Mouse (Mus musculus): Measurements from ENCODE around the gene Kdm4c. TPM values are rescaled to one million over a fixed set of nuclear protein-coding genes. Genes with fewer than 3 reads are reported as not detected.
"Not testable (repeated sequence)": the region's sequence is repeated elsewhere in the genome, so short reads cannot be mapped to it uniquely, and the experiment has no call there.

Gene Kdm4c
- total RNA-seq (2014; fragmentation: Nextera tagmentation) (36.4 and 47.1 TPM in 2 replicates), total RNA-seq (2017) (30.4 and 36.2 TPM in 2 replicates), polyA plus RNA-seq (2012) (1.4 and 2.6 TPM in 2 replicates)

- H3K4me3 ChIP-seq (ENCODE audit: low read depth, low read length), result no peak within 1 kb of the TSS
- H3K4me1 ChIP-seq (ENCODE audit: insufficient read depth, low read depth, low read length), result no peaks in the 10 kb centered on the region
- no peaks in the 10 kb centered on the region for H3K36me3 ChIP-seq (replicated peaks)
- no peak for DNase-seq (ENCODE audit: low spot score)
- H3K9me3 ChIP-seq (replicated peaks), result no peaks in the 10 kb centered on the region
- no peak for ATAC-seq (ENCODE audit: extremely low read depth, insufficient number of reproducible peaks, low FRiP score, poor library complexity, severe bottlenecking)
- TF ChIP-seq CTCF (IDR thresholded peaks at IDR 0.05; ENCODE audit: low read depth, low read length) (no peak), TAL1 (conservative IDR thresholded peaks at IDR 0.05; ENCODE audit: low read depth, low read length) (no peak)
- no peaks in the 10 kb centered on the region for H3K27me3 ChIP-seq (ENCODE audit: insufficient read depth, low read length)
Observed at GRCm38 (mm10) chr4:74242176-74242575, at the start of gene Kdm4c. Gene Kdm4c (plus strand): TSS chr4:74242497.

GRCm38 (mm10) chr4:74201281-74201811, 41.0 kb upstream of the Kdm4c start:
- Histone ChIP-seq H3K9me3 (replicated peaks) (no peaks in the 10 kb centered on the region), H3K36me3 (replicated peaks) (no peaks in the 10 kb centered on the region), H3K4me1 (ENCODE audit: insufficient read depth, low read depth, low read length) (no peaks in the 10 kb centered on the region), H3K27me3 (ENCODE audit: insufficient read depth, low read length) (no peaks in the 10 kb centered on the region), H3K4me3 (ENCODE audit: low read depth, low read length) (no peak overlapping the region)
- no peak for ATAC-seq (ENCODE audit: extremely low read depth, insufficient number of reproducible peaks, low FRiP score, poor library complexity, severe bottlenecking)
- DNase-seq (ENCODE audit: low spot score), result no peak
- TF ChIP-seq POLR2AphosphoS5 (IDR thresholded peaks at IDR 0.05; ENCODE audit: insufficient replicate concordance, low read depth, low read length) (no peak), GATA1 (IDR thresholded peaks at IDR 0.05; ENCODE audit: borderline replicate concordance, low read length) (no peak), GATA2 (IDR thresholded peaks at IDR 0.05; ENCODE audit: borderline replicate concordance, low read depth, low read length) (no peak), CTCF (IDR thresholded peaks at IDR 0.05; ENCODE audit: low read depth, low read length) (no peak), TAL1 (conservative IDR thresholded peaks at IDR 0.05; ENCODE audit: low read depth, low read length) (no peak)

GRCm38 (mm10) chr4:74221780-74222179, 20.5 kb upstream of the Kdm4c start:
- H3K4me1 ChIP-seq (ENCODE audit: insufficient read depth, low read depth, low read length); H3K36me3 ChIP-seq (replicated peaks); H3K4me3 ChIP-seq (ENCODE audit: low read depth, low read length); H3K9me3 ChIP-seq (replicated peaks); H3K27me3 ChIP-seq (ENCODE audit: insufficient read depth, low read length); DNase-seq (ENCODE audit: low spot score); ATAC-seq (ENCODE audit: extremely low read depth, insufficient number of reproducible peaks, low FRiP score, poor library complexity, severe bottlenecking): not testable (repeated sequence)

- ATAC-seq (ENCODE audit: extremely low read depth, insufficient number of reproducible peaks, low FRiP score, poor library complexity, severe bottlenecking) (no peak; the same call in 1 of the 2 replicates), DNase-seq (ENCODE audit: low spot score) (no peak)
- Histone ChIP-seq H3K36me3 (replicated peaks) (no peaks in the 10 kb centered on the region), H3K27me3 (ENCODE audit: insufficient read depth, low read length) (no peaks in the 10 kb centered on the region), H3K9me3 (replicated peaks) (no peaks in the 10 kb centered on the region), H3K4me1 (ENCODE audit: insufficient read depth, low read depth, low read length) (no peaks in the 10 kb centered on the region), H3K4me3 (ENCODE audit: low read depth, low read length) (no peak overlapping the region)
- TF ChIP-seq TAL1 (conservative IDR thresholded peaks at IDR 0.05; ENCODE audit: low read depth, low read length) (no peak), CTCF (IDR thresholded peaks at IDR 0.05; ENCODE audit: low read depth, low read length) (peak; percentile 12; the same call in 1 of the 2 replicates)
Observed at GRCm38 (mm10) chr4:74222360-74222759, 19.9 kb upstream of the Kdm4c start.

- H3K27me3 ChIP-seq (ENCODE audit: insufficient read depth, low read length), result no peaks in the 10 kb centered on the region
- H3K36me3 ChIP-seq (replicated peaks), result no peaks in the 10 kb centered on the region
- no peak for ATAC-seq (ENCODE audit: extremely low read depth, insufficient number of reproducible peaks, low FRiP score, poor library complexity, severe bottlenecking)
- H3K9me3 ChIP-seq (replicated peaks), result no peaks in the 10 kb centered on the region
- no peak for DNase-seq (ENCODE audit: low spot score)
- H3K4me3 ChIP-seq (ENCODE audit: low read depth, low read length), result no peak overlapping the region
- H3K4me1 ChIP-seq (ENCODE audit: insufficient read depth, low read depth, low read length), result no peaks in the 10 kb centered on the region
- TF ChIP-seq GATA2 (IDR thresholded peaks at IDR 0.05; ENCODE audit: borderline replicate concordance, low read depth, low read length), result no peak
- no peak for TF ChIP-seq CTCF (IDR thresholded peaks at IDR 0.05; ENCODE audit: low read depth, low read length)
Observed at GRCm38 (mm10) chr4:74224210-74224609, 18.1 kb upstream of the Kdm4c start.

GRCm38 (mm10) chr4:74230994-74231393, 11.3 kb upstream of the Kdm4c start:
- DNase-seq (ENCODE audit: low spot score), result no peak
- peaks cover 3% of the 10 kb centered on the region; the same call in 1 of the 2 replicates for H3K4me1 ChIP-seq (ENCODE audit: insufficient read depth, low read depth, low read length)

GRCm38 (mm10) chr4:74231405-74231804, 10.9 kb upstream of the Kdm4c start:
- peak; percentile 59; the same call in 1 of the 2 replicates for ATAC-seq (ENCODE audit: extremely low read depth, insufficient number of reproducible peaks, low FRiP score, poor library complexity, severe bottlenecking)

More at GRCm38 (mm10) chr4:74230994-74231393, 11.3 kb upstream of the Kdm4c start:
- H3K27me3 ChIP-seq (ENCODE audit: insufficient read depth, low read length), result no peaks in the 10 kb centered on the region
- ATAC-seq (ENCODE audit: extremely low read depth, insufficient number of reproducible peaks, low FRiP score, poor library complexity, severe bottlenecking), result peak; percentile 32
- no peaks in the 10 kb centered on the region for H3K9me3 ChIP-seq (replicated peaks)
- no peaks in the 10 kb centered on the region for H3K36me3 ChIP-seq (replicated peaks)
- no peak overlapping the region for H3K4me3 ChIP-seq (ENCODE audit: low read depth, low read length)
- TF ChIP-seq POLR2AphosphoS5 (IDR thresholded peaks at IDR 0.05; ENCODE audit: insufficient replicate concordance, low read depth, low read length) (no peak), GATA1 (IDR thresholded peaks at IDR 0.05; ENCODE audit: borderline replicate concordance, low read length) (no peak), TAL1 (conservative IDR thresholded peaks at IDR 0.05; ENCODE audit: low read depth, low read length) (no peak), CTCF (IDR thresholded peaks at IDR 0.05; ENCODE audit: low read depth, low read length) (no peak), GATA2 (IDR thresholded peaks at IDR 0.05; ENCODE audit: borderline replicate concordance, low read depth, low read length) (no peak)

More at GRCm38 (mm10) chr4:74231405-74231804, 10.9 kb upstream of the Kdm4c start:
- TF ChIP-seq CTCF (IDR thresholded peaks at IDR 0.05; ENCODE audit: low read depth, low read length) (peak; percentile 27; the same call in 1 of the 2 replicates), TAL1 (conservative IDR thresholded peaks at IDR 0.05; ENCODE audit: low read depth, low read length) (no peak)
- Histone ChIP-seq H3K27me3 (ENCODE audit: insufficient read depth, low read length) (no peaks in the 10 kb centered on the region), H3K36me3 (replicated peaks) (no peaks in the 10 kb centered on the region), H3K9me3 (replicated peaks) (no peaks in the 10 kb centered on the region), H3K4me1 (ENCODE audit: insufficient read depth, low read depth, low read length) (peaks cover 3% of the 10 kb centered on the region; the same call in 1 of the 2 replicates), H3K4me3 (ENCODE audit: low read depth, low read length) (no peak overlapping the region)
- DNase-seq (ENCODE audit: low spot score), result no peak
